Mouse (Mus musculus): ENCODE measurements around the gene Cpt1c. TPM values are rescaled to one million over a fixed set of nuclear protein-coding genes. Genes with fewer than 3 reads are reported as not detected.

Cpt1c gene
- polyA plus RNA-seq, 1 experiment from 2014 or later = 38.1 TPM

GRCm38 (mm10) chr7:44973415-44974130 lies 1.1 kb downstream of the Cpt1c start:
- H3K27ac ChIP-seq = peak overlapping the region; percentile 96
- peak overlapping the region; percentile 54 for H3K4me3 ChIP-seq (replicated peaks)
- 32% methylated on average over 14 of the region's 14 CpGs for WGBS
- no peaks in the 10 kb centered on the region for H3K9me3 ChIP-seq
- peaks cover 42% of the 10 kb centered on the region for H3K4me1 ChIP-seq
- peak overlapping the region; percentile 73 for H3K9ac ChIP-seq
- H3K36me3 ChIP-seq (replicated peaks) = peaks cover 31% of the 10 kb centered on the region
- no peak for ATAC-seq (ENCODE audit: low FRiP score)
- H3K4me2 ChIP-seq = peak overlapping the region; percentile 76
- no peaks in the 10 kb centered on the region for H3K27me3 ChIP-seq

DNA sequence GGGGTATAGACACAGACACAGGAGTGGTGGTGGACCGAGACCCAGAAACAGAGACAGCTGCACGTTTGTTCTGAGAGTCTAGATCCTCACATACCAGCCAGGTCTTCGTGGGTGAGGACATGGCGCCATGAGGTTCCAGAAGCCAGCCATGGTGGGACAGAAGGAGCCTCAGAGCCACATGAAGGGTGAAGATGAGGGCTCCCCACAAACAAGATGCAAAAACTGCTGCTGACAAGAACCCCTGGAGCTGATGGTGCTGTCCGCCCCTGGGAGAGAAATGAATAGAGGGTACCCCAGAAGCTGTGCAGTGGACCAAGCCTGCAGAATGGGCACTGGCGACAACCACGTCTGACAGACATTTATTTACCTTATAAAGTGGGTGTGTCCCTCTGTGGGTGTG lies 3.5 kb downstream of the Cpt1c start:
- no peak for ATAC-seq (ENCODE audit: low FRiP score)
- H3K27me3 ChIP-seq = no peaks in the 10 kb centered on the region
- H3K36me3 ChIP-seq (replicated peaks) = peaks cover 24% of the 10 kb centered on the region
- peak overlapping the region; percentile 90 for H3K27ac ChIP-seq
- peak overlapping the region; percentile 54 for H3K4me3 ChIP-seq (replicated peaks)
- H3K4me1 ChIP-seq = peaks cover 42% of the 10 kb centered on the region
- peak overlapping the region; percentile 74 for H3K4me2 ChIP-seq
- H3K9me3 ChIP-seq = no peaks in the 10 kb centered on the region
- H3K9ac ChIP-seq = peak overlapping the region; percentile 65
- 72% methylated on average over 7 of the region's 7 CpGs for WGBS

DNA sequence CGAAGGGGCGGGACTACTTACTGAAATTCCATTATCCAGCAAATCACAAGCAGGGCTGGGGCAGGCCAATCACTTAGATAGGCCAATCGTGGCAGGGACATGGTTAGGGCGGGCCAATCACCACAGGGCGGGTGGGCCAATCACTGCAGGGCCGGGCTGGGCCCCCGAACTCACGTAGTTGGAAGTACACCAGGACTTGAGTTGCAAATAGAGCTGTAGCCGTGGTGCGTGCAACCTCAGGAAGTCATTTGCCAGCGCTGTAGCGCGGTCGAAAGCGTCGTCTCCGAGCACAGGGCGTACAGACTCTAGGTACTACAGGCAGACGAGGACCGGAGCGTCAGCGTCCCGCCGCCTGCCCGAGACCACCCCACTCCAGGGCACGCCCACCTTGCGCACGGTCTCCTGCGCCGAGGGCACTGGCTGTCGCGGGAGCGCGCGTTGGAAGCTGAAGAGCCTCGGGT lies 4.4 kb downstream of the Cpt1c start:
- no peaks in the 10 kb centered on the region for H3K9me3 ChIP-seq
- ATAC-seq (ENCODE audit: low FRiP score) = peak; percentile 94
- peak overlapping the region; percentile 90 for H3K27ac ChIP-seq
- peak overlapping the region; percentile 74 for H3K4me2 ChIP-seq
- H3K9ac ChIP-seq = peak overlapping the region; percentile 65
- H3K4me3 ChIP-seq (replicated peaks) = peak overlapping the region; percentile 54
- peaks cover 39% of the 10 kb centered on the region for H3K4me1 ChIP-seq
- 1% methylated on average over 36 of the region's 36 CpGs for WGBS
- no peaks in the 10 kb centered on the region for H3K27me3 ChIP-seq
- peaks cover 26% of the 10 kb centered on the region for H3K36me3 ChIP-seq (replicated peaks)

- WGBS = 86% methylated on average over 15 of the region's 15 CpGs
- no peak overlapping the region for H3K4me2 ChIP-seq
- no peaks in the 10 kb centered on the region for H3K9me3 ChIP-seq
- ATAC-seq (ENCODE audit: low FRiP score) = no peak
- H3K27ac ChIP-seq = no peak overlapping the region
- no peak overlapping the region for H3K4me3 ChIP-seq (replicated peaks)
- H3K36me3 ChIP-seq (replicated peaks) = peaks cover 53% of the 10 kb centered on the region
- H3K4me1 ChIP-seq = peaks cover 15% of the 10 kb centered on the region
- H3K9ac ChIP-seq = no peak overlapping the region
- no peaks in the 10 kb centered on the region for H3K27me3 ChIP-seq
These were observed 8.0 kb downstream of the Cpt1c start for GRCm38 (mm10) chr7:44966638-44967037.

GRCm38 (mm10) chr7:44965975-44966374 lies 8.7 kb downstream of the Cpt1c start:
- Histone ChIP-seq H3K36me3 (replicated peaks) (peaks cover 60% of the 10 kb centered on the region), H3K4me3 (replicated peaks) (no peak overlapping the region), H3K27me3 (no peaks in the 10 kb centered on the region), H3K4me1 (peaks cover 9% of the 10 kb centered on the region), H3K4me2 (no peak overlapping the region), H3K9me3 (no peaks in the 10 kb centered on the region), H3K27ac (no peak overlapping the region), H3K9ac (no peak overlapping the region)
- WGBS = 86% methylated on average over 7 of the region's 7 CpGs
- no peak for ATAC-seq (ENCODE audit: low FRiP score)

DNA sequence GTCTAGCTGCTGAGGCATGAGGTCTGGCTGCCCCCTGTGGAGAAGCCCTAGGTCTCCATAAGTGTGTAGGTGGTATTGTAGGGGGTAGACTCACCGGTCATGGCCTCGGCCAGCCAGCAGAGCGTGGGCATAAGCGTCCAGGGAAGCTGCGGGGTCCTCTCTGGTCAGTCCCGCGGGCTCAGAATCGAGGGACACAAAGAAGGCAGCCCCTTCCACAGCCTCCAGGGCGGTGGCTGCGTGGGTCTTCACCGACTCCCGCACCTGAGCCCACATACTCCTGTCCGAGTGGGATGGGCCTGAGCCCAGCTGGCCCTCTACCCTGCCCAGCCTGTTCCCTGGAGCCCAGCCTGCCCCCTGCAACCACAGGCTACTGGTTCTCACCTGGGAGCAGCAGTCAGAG lies 9.7 kb downstream of the Cpt1c start:
- no peak overlapping the region for H3K27ac ChIP-seq
- no peak overlapping the region for H3K4me2 ChIP-seq
- peaks cover 67% of the 10 kb centered on the region for H3K36me3 ChIP-seq (replicated peaks)
- no peak for ATAC-seq (ENCODE audit: low FRiP score)
- no peaks in the 10 kb centered on the region for H3K9me3 ChIP-seq
- H3K4me3 ChIP-seq (replicated peaks) = no peak overlapping the region
- H3K4me1 ChIP-seq = peaks cover 4% of the 10 kb centered on the region; the same call in 1 of the 2 replicates
- H3K27me3 ChIP-seq = no peaks in the 10 kb centered on the region
- WGBS = 95% methylated on average over 13 of the region's 13 CpGs
- no peak overlapping the region for H3K9ac ChIP-seq

- WGBS = 95% methylated on average over 5 of the region's 5 CpGs
- Histone ChIP-seq H3K27ac (no peak overlapping the region), H3K4me1 (no peaks in the 10 kb centered on the region), H3K9me3 (no peaks in the 10 kb centered on the region), H3K27me3 (no peaks in the 10 kb centered on the region), H3K4me3 (replicated peaks) (no peak overlapping the region), H3K4me2 (no peak overlapping the region), H3K36me3 (replicated peaks) (peaks cover 73% of the 10 kb centered on the region), H3K9ac (no peak overlapping the region)
- ATAC-seq (ENCODE audit: low FRiP score) = no peak
These were observed 11.8 kb downstream of the Cpt1c start for GRCm38 (mm10) chr7:44962831-44963230.

DNA sequence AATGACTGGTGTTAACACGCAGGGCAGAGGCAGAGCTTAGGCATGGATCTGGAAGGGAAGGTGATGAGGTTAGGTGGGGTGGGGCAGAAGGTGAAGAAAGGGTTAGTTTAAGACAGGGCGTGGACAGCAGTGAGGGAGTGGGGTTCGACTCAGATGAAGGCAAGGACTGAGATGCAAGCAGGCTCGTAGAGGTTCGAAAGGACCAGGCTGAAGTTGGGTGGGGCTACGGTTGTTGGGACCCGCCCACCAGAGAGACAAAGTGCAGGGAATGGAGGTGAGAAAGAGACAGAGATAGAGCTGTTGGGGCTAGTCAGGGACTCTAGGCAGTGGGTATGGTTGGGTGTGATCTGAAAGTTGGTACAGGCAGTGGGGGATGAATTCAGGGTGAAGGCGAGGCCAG lies 12.3 kb downstream of the Cpt1c start:
- peaks cover 70% of the 10 kb centered on the region for H3K36me3 ChIP-seq (replicated peaks)
- 78% methylated on average over 8 of the region's 8 CpGs for WGBS
- no peak overlapping the region for H3K27ac ChIP-seq

GRCm38 (mm10) chr7:44960512-44960910 lies 14.1 kb downstream of the Cpt1c start:
- Histone ChIP-seq H3K9ac (no peak overlapping the region), H3K4me1 (no peaks in the 10 kb centered on the region), H3K36me3 (replicated peaks) (peaks cover 55% of the 10 kb centered on the region), H3K27ac (no peak overlapping the region), H3K27me3 (no peaks in the 10 kb centered on the region), H3K4me2 (no peak overlapping the region), H3K9me3 (no peaks in the 10 kb centered on the region), H3K4me3 (replicated peaks) (no peak overlapping the region)
- WGBS = 94% methylated on average over 13 of the region's 13 CpGs
- no peak for ATAC-seq (ENCODE audit: low FRiP score)

More for the DNA sequence above, 12.3 kb downstream of the Cpt1c start:
- no peak overlapping the region for H3K4me3 ChIP-seq (replicated peaks)
- no peaks in the 10 kb centered on the region for H3K4me1 ChIP-seq
- H3K27me3 ChIP-seq = no peaks in the 10 kb centered on the region
- no peak for ATAC-seq (ENCODE audit: low FRiP score)
- H3K9me3 ChIP-seq = no peaks in the 10 kb centered on the region
- no peak overlapping the region for H3K9ac ChIP-seq
- H3K4me2 ChIP-seq = no peak overlapping the region

DNA sequence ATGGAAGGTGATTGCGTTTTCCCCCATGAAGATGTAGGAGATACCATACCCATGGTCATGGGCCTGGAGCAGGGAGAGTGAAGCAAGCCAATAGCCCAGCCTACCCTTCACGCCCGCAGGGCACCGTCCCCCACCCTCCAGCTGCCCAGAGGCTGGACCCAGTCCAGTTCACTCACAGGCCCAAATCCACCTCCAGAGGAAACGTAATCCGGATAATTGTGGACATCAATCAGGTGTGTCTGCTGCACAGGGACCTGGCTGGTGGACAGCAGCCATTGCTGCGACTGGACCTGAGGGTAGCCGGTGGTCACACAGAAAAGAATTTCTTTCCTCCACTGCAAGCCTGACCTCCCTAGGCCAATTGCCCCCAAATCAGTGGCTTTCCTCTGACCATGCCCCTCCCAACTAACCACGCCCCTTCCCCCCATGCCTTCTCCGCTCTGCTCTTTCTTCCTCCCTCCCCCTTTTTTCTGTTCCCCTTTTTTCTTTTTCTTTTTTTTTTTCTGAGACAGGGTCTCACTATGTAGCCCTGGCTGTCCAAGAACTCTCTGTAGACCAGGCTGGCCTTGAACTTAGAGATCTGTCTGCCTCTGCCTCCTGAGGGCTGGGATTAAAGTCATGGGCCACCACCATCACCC lies 14.7 kb downstream of the Cpt1c start:
- H3K36me3 ChIP-seq (replicated peaks) = peaks cover 50% of the 10 kb centered on the region
- no peak overlapping the region for H3K4me2 ChIP-seq
- H3K9ac ChIP-seq = no peak overlapping the region
- no peaks in the 10 kb centered on the region for H3K9me3 ChIP-seq
- WGBS = 91% methylated on average over 10 of the region's 10 CpGs
- H3K27me3 ChIP-seq = no peaks in the 10 kb centered on the region
- no peak overlapping the region for H3K27ac ChIP-seq
- no peak for ATAC-seq (ENCODE audit: low FRiP score)
- no peaks in the 10 kb centered on the region for H3K4me1 ChIP-seq
- no peak overlapping the region for H3K4me3 ChIP-seq (replicated peaks)

- H3K9ac ChIP-seq = no peak overlapping the region
- peaks cover 47% of the 10 kb centered on the region for H3K36me3 ChIP-seq (replicated peaks)
- H3K9me3 ChIP-seq = no peaks in the 10 kb centered on the region
- WGBS = 95% methylated on average over 8 of the region's 8 CpGs
- H3K4me2 ChIP-seq = no peak overlapping the region
- no peaks in the 10 kb centered on the region; the same call in 1 of the 2 replicates for H3K27me3 ChIP-seq
- no peaks in the 10 kb centered on the region for H3K4me1 ChIP-seq
- no peak overlapping the region for H3K4me3 ChIP-seq (replicated peaks)
- ATAC-seq (ENCODE audit: low FRiP score) = no peak
- no peak overlapping the region for H3K27ac ChIP-seq
These were observed 15.4 kb downstream of the Cpt1c start for GRCm38 (mm10) chr7:44959281-44959680.

DNA sequence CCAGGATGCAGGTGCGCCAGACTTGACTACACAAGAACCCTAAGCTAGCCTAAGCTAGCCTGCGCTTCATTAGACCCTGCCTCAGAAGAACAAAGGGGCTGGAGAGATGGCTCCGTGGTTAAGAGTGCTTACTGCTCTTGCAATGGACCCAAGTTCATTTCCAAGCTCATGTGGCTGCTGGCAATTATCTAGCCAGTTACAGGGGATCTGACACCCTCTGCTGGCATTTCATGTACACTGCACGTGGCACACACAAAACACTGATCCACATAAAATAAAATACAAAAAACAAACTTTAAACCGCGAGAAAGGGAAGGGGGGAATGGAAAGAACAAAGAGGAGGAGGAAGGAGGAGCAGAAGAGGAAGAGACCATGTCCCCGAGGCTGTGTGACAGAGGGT lies 16.4 kb downstream of the Cpt1c start:
- Histone ChIP-seq H3K4me2 (no peak overlapping the region), H3K9me3 (no peaks in the 10 kb centered on the region), H3K27me3 (peaks cover 5% of the 10 kb centered on the region; the same call in 1 of the 2 replicates), H3K4me3 (replicated peaks) (no peak overlapping the region), H3K4me1 (no peaks in the 10 kb centered on the region), H3K9ac (no peak overlapping the region), H3K36me3 (replicated peaks) (peaks cover 40% of the 10 kb centered on the region), H3K27ac (no peak overlapping the region)
- 61% methylated on average over 7 of the region's 7 CpGs for WGBS
- ATAC-seq (ENCODE audit: low FRiP score) = no peak
